Mouse (Mus musculus): Measurements from ENCODE around the gene Chrm4.
A peak's percentile ranks its signal among the peaks of the same experiment; 100 is the strongest.

Gene Chrm4

GRCm38 (mm10) chr2:91964610-91965204 lies 37.7 kb downstream of the Chrm4 start:
- DNase-seq = no peak

DNA sequence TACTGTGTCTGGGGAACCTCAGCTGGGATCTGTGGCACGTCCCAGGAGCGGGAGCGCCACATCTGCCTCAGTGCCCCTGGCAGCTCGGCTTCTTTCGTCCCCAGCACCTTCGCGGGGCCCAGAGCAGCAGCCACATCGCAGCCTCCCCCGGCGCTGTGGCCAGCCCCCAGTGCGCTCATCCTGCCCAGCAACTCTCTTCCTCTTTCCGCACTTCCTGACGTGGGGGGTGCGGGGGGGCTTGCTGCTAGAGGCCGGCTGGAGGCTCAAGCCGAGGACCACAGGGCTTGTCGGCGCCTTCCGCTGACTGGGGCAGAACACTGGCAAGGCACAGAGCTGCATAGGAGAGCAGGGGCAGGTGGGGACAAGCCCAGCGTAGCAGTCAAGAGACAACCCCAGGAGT lies 38.4 kb downstream of the Chrm4 start:
- no peak for DNase-seq

- DNase-seq = no peak
Observed at GRCm38 (mm10) chr2:91966367-91966766, 39.3 kb downstream of the Chrm4 start.

GRCm38 (mm10) chr2:91967962-91968361 lies 40.9 kb downstream of the Chrm4 start:
- no peak for DNase-seq

DNA sequence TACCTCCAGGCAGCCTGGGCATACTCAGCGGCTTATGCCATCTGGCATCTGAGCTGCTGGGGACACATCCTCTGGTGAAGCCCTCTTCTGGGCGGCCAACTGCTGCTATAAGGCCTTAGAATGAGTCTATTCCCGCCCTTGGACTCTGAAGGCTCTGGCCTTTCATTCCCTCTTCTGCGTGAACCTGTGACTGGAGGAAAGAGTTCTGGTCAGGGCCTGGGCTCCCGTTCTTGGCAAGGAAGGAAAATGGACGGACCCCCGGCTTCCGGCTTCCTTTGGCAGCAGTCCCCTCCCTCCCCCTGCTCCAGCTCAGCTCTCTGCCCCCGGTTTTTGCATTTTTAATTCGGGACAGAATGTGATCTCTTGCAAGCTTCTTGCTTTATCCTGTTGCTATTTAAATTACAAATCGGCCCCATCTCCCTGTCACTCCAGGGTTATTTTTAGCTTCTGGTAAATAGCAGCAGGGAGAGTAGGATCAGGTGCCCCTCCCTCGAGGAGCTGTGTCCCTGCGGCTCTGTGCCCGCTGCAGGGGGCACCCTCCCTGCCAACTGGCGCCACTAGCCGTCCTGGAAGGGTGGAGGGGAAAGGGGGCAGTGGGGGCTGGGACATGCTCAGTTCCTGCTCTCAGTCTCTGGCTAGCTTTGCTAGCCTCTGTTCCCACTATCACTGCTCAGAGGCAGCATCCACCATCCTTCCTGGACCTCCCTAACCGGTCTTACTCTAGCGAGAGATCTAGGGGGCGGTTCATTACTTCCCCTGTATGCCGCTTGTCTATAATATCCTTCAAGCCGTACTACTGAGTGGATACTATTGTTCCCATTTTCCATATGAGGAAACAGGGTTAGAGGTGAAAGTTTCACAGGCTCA lies 44.4 kb downstream of the Chrm4 start:
- DNase-seq = peak; percentile 82

DNA sequence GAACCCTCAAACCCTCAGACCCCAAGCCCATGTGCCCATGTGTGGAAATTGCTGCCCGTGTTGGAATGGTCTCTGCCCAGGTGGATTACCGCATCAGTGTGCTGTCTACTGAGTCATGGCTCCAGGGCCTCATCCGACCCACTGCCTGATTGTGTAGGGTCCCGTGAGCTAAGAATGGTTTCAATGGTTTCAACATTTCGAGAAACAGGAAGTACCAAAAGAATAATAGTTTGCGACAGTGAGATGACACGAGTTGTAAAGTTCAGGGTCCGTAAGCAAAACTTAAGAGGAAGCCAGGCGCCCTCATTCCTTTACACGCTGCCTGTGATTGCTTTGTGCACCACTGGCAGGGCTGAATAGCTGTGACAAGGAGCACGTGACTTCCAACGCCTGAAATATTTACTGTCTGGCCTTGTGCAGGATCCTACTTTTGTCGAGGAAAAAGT lies 45.1 kb downstream of the Chrm4 start:
- DNase-seq = no peak

DNA sequence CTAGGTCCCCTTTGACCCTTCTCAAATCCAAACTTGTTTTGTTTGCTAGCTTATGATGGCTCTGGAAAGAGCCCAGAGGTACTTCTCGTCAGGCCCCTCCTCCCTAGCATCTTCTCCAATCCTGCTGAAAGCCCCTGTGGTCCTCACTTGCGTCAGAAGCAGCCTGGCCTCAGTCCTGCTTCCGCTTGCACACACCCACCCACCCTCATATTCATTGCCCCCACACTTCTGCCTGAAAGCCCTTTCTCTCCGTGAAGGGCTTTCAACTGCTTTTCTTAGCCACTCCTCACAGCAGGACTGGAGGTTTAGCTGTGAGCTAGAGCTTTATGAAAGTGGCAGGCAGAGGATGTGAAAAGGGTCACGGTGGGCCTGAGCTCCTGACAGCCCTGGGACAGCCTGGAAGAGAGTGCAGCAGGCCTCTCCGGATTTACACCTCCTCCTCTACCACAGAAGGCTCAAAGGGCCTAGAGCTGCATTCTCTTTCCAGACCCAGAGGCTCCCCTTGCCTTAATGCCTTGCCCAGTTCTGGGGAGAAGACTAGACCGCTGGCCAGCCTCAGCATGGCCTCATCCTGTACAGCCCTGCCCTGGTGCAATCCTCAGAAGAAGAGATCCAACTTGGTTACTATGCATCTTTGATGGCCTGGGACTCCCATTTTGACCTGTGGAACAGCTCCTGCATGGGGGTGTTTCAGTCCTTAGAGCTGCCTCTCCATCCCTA lies 46.5 kb downstream of the Chrm4 start:
- DNase-seq = no peak

GRCm38 (mm10) chr2:91975581-91976541 lies 48.8 kb downstream of the Chrm4 start, which contains the start of gene Dgkz:
Dgkz (minus strand) TSS chr2:91975864.
- no peak for DNase-seq

GRCm38 (mm10) chr2:91977960-91978359 lies 50.9 kb downstream of the Chrm4 start:
- no peak for DNase-seq
